In genomic region chr10:83167492-83167891, GRCm38 (mm10) we compare ENCODE assay signal across 20 mouse cellular contexts.
"Had no signal": no experiment of that assay in that cellular context is flagged by ENCODE, and none has a peak within 500 bp of the region (broad histone marks: within the 10 kb centered on the region; RNA-seq: fewer than 3 reads in every experiment).

No protein-coding gene starts in this region.

- H3K9me3 ChIP-seq: limb, embryonic 12.5 days; limb, embryonic 15.5 days; midbrain, embryonic 12.5 days; midbrain, embryonic 15.5 days; neural tube, embryonic 12.5 days; neural tube, embryonic 15.5 days had no signal

- DNase-seq: kidney, adult 2 months; kidney, postnatal 25 days; liver, postnatal 0 days; right cerebral cortex, adult 18-20 months; right cerebral cortex, postnatal 14 days; right cerebral cortex, postnatal 4 days; thymus, adult 2 months; thymus, postnatal 14 days; thymus, postnatal 4 days had no signal

- H3K9ac ChIP-seq: limb, embryonic 12.5 days; limb, embryonic 15.5 days; liver, embryonic 14.5 days; liver, postnatal 0 days; lung, embryonic 14.5 days; midbrain, embryonic 12.5 days; midbrain, embryonic 15.5 days; neural tube, embryonic 12.5 days; neural tube, embryonic 15.5 days had no signal

- H3K4me3 ChIP-seq: limb, embryonic 12.5 days; limb, embryonic 15.5 days; midbrain, embryonic 12.5 days; midbrain, embryonic 15.5 days; neural tube, embryonic 12.5 days; neural tube, embryonic 15.5 days had no signal

- ATAC-seq: liver, postnatal 0 days; midbrain, embryonic 15.5 days had no signal

- H3K27me3 ChIP-seq: limb, embryonic 12.5 days; limb, embryonic 15.5 days; midbrain, embryonic 12.5 days; midbrain, embryonic 15.5 days; neural tube, embryonic 12.5 days; neural tube, embryonic 15.5 days had no signal

- H3K27ac ChIP-seq: kidney, postnatal 0 days; limb, embryonic 12.5 days; limb, embryonic 15.5 days; liver, embryonic 14.5 days; midbrain, embryonic 12.5 days; midbrain, embryonic 15.5 days; neural tube, embryonic 12.5 days; neural tube, embryonic 15.5 days; stomach, postnatal 0 days had no signal

- H3K4me2 ChIP-seq: limb, embryonic 12.5 days; limb, embryonic 15.5 days; liver, embryonic 11.5 days; lung, embryonic 14.5 days; midbrain, embryonic 12.5 days; midbrain, embryonic 15.5 days; neural tube, embryonic 12.5 days; neural tube, embryonic 15.5 days had no signal

- H3K36me3 ChIP-seq: limb, embryonic 12.5 days; limb, embryonic 15.5 days; midbrain, embryonic 12.5 days; midbrain, embryonic 15.5 days; neural tube, embryonic 12.5 days; neural tube, embryonic 15.5 days had no signal
